Mouse (Mus musculus): ENCODE data around the gene Rab34. TPM values are rescaled to one million over a fixed set of nuclear protein-coding genes. Genes with fewer than 3 reads are reported as not detected.

Gene Rab34
- total RNA-seq (2021), result 1 to 10 TPM; 4.2 to 4.5 TPM
- long read RNA-seq, experiment 1, partial matches to known transcripts, result 7 of 9 reads
- long read RNA-seq, experiment 1, other reads (novel, unspliced or antisense), result 2 of 9 reads
- long read RNA-seq, experiment 2, partial matches to known transcripts, result 3 of 8 reads
- long read RNA-seq, experiment 2, other reads (novel, unspliced or antisense), result 0 of 8 reads

DNA sequence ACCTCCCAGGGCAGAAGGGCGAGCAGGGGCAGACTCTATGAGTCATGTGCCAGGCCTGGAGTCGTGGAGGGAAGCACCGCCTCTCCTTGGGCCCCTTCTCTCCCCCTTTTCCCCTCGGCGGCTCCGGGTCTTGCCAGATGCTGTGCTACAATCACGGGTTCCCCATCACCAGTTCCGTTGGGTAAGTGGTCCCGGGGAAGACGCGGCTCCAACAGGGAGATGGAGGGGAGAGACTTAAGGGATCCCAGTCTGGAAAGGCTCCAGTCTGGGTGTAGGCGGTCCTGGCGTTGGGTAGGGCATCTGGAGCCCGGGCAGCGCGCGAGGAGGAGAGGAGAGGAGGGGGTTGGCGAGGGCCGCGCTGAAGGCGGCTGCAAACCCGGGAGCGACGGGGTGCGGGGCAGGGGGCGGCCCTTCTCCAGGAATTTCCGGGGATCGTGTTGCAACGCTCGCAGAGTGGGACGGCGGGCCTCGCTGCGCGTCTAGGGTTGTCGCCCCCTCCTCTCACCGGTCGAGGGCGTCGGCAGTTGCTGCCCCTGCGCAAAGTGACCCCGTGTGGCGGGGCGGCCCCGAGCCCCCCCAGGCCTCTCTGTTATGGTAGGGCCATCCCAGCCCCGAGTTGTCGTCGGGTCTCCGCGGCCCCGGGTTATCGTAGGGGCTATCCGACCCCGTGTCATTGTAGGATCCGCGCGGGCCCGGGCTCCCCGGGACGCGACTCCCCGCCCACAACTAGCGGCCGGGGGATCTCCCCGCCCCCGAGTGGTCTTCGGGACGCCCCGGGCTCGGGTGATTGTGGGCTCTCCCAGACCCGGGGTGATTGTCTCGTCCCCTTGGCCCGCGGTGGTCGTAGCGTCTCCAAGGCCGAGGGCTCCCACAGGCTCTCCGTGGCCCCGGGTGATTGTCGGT lies at the start of gene Rab34:
Gene Rab34 (plus strand): TSS at position 100 of the 903 bp plus-strand sequence.
- peak; percentile 63 to 66 for DNase-seq
- intact Hi-C loops (cut with DNase I), result no loop called here

GRCm38 (mm10) chr11:78140665-78141064 lies 47.6 kb upstream of the Rab34 start:
- DNase-seq, result no peak
- intact Hi-C loops (cut with DNase I), result no loop called here

DNA sequence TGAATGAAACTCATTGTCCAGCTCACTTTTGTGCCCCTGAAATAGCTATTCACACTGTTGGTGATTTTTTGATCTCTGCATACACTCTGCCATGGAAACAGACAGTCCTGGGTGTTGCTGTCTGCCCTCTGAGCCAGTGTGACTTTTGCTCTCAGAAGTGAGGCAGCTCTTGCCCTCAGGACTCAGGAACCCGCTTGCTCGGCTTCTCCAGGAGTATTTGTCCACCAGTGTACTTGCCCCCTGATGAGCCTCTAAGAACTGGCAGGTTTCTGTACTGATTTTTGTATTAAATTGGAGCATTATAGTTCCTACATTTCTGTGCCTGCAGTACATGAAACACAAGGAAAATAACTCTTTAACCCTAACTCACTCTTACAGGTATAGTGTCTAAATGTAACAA lies 44.7 kb upstream of the Rab34 start:
- no peak for DNase-seq
- intact Hi-C loops (cut with DNase I), result no loop called here

- DNase-seq, result no peak
- intact Hi-C loops (cut with DNase I), result no loop called here
Measured at GRCm38 (mm10) chr11:78146168-78146567, 42.1 kb upstream of the Rab34 start.

DNA sequence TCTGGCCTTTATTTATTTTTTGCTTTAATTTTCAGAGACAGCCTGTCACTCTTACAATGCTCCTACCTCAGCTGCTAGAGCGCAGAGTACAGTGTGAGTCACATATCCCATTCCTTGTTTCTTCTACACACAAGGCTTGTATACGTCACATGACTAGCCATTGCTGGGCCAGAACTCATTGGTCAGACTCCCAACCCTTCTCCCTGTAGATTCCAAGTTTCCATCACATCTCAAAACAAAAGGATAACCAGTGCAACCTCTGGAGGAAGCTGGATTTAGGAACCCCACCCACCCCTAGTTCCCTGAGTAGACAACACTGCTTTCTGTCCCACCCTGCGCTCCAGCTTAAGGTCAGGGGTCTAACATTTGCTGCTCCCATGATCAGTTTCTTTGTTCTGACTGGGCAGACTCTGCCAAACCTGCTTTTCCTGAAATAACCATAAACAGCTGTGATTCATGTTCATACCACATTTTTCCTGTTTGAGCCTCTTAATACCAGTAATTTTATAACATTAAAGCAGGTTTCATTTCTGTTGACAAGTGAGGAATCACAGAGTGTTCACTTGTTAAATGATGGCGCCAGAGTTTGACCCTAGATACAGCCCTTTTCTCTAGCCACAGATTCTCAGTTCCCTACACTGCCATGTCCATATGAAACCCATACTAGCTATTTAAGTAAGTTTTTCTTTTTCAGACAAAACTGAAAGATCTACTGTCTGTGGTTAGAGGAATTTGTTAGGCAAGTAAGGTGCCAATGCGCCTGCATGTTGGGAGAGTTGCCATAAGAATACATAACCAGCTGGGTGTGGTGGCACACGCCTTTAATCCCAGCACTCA lies 41.3 kb upstream of the Rab34 start:
- intact Hi-C loops (cut with DNase I), result no loop called here
- no peak for DNase-seq

DNA sequence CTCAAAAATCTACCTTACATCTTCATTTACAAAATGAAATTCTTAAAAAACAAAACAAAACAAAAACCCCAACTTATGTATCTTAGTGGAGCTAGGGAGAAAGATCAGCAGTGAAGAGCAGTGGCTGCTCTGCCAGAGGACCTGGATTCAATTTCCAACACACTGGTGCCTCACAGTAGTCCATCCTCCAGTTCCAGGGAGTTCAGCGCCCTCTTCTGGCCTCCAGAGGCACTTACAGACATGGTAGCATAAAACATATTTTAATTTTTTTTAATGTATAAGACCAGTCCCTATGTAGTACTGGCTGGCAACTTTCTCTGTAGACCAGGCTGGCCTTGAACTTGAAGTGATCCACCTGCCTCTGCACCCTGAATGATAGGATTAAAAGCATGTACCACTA lies 37.1 kb upstream of the Rab34 start:
- intact Hi-C loops (cut with DNase I), result no loop called here

DNA sequence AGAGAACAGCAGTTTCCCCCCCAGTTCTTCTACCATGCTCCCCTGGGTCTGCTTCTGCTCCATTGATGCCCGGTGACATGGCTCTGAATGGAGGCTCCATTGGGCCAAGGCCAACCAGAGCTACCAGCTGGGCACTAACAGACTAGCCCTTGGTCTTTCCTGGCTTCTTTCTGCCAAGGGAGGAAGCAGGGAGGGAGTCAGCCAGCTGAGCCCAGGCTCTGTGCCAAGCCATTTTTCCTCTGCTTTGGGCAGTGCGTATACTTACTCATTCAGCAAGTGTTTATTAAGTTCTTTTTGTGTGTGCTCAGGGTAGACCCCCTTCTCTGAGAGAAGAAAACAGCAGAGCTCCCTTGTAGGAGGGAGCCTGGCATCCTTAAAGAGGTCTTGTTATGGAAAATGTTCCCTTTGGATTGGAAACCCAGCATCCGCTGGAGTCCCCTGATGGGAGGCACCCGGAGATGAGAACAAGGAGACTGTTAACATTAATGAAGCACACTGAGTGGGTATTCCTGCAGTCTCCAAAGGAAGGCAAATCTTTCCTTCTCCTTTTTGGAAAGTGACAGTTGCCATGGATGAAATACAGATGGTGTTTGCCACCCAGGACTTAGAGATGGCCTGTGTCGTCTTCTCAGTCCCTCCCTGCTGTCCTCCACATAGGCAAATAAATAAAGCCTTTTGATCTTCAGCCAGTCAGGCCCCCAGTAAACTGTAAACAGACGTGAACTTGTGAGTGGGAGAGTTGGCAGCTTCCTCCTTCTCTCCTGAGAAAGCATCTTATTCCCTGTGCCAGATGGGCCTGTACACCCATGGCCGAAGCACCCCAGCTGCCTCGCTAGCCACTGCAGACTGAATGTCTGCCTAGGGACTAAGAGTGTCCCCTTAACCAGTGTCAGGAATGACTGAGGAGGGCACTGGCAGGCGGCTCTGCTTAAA lies 35.7 kb upstream of the Rab34 start:
- peak; percentile 43 to 49 for DNase-seq
- intact Hi-C loops (cut with DNase I), result no loop called here

More for the DNA sequence above, 37.1 kb upstream of the Rab34 start:
- no peak for DNase-seq

DNA sequence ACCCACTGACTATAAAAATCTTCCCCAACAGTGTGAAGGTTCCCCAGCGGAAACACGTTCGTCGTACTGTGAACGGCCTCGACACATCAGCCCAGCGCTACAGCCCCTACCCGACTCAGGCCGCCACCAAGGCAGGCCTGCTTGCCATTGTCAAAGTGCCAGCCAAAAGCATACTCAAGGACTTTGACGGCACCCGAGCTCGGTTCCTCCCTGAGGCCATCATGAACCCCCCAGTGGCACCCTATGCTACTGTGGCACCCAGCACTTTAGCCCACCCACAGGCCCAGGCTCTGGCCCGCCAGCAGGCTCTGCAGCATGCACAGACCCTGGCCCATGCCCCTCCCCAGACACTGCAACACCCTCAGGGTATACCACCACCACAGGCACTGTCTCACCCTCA lies 34.5 kb upstream of the Rab34 start:
- intact Hi-C loops (cut with DNase I), result no loop called here
- DNase-seq, result no peak

GRCm38 (mm10) chr11:78155674-78156073 lies 32.6 kb upstream of the Rab34 start:
- DNase-seq, result no peak
- intact Hi-C loops (cut with DNase I), result loop anchor here (5.0 kb wide), 1 partner anchor 58 kb away; no protein-coding TSS in a partner anchor

GRCm38 (mm10) chr11:78156156-78156699 lies 32.0 kb upstream of the Rab34 start:
- intact Hi-C loops (cut with DNase I), result loop anchor here (5.0 kb wide), 1 partner anchor 59 kb away; no protein-coding TSS in a partner anchor
- DNase-seq, result no peak

GRCm38 (mm10) chr11:78159096-78159495 lies 29.1 kb upstream of the Rab34 start:
- peak in 1 of 2 experiments; percentile 51 for DNase-seq
- intact Hi-C loops (cut with DNase I), result loop anchor here (1.0 to 5.0 kb wide), 2 partner anchors 19 to 62 kb away; no protein-coding TSS in a partner anchor

GRCm38 (mm10) chr11:78159557-78159956 lies 28.7 kb upstream of the Rab34 start:
- no peak for DNase-seq
- intact Hi-C loops (cut with DNase I), result loop anchor here (1.0 to 5.0 kb wide), 2 partner anchors 19 to 62 kb away; no protein-coding TSS in a partner anchor

DNA sequence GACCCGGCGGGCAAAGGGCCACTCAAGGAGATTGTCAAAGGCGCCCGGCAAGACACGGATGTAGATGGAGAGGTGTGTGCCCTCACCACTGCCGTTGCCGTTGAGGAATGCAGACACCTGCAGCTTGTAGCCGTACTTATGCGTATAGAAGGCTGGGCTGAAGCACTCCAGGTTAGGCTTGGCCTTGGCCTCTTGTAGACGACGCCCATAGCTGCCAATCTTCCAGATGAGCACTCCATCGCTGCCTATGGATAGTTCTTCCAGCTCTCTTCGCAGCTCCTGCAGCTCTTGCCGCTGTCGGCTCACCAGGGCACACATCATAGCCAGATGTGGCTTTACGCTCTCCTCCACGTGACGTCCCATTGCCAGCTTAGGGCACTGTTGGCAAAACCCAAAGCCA lies 28.1 kb upstream of the Rab34 start:
- intact Hi-C loops (cut with DNase I), result no loop called here

DNA sequence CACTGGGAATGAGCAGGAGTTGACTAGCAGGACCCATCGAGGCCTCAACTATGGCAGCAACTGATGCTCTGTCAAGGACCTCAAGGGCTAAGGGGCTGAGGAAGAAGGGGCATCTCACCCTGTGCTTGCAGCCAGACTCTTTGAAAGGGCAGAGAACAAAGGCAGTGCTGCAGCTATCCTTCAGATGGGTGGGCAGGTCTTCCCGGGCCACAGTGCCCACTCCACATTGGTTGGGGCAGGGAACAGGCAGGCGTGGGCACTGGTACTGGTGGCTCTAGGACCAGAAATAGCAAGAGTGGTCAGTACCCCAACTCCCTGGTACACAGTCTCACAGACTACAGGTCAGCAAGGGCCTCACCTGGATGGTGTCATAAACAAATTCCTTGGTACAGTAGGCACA lies 27.6 kb upstream of the Rab34 start:
- DNase-seq, result no peak
- intact Hi-C loops (cut with DNase I), result no loop called here

More for the DNA sequence above, 28.1 kb upstream of the Rab34 start:
- DNase-seq, result no peak

GRCm38 (mm10) chr11:78161169-78161568 lies 27.1 kb upstream of the Rab34 start:
- intact Hi-C loops (cut with DNase I), result no loop called here
- DNase-seq, result no peak

- intact Hi-C loops (cut with DNase I), result no loop called here
- DNase-seq, result no peak
Measured at GRCm38 (mm10) chr11:78161968-78162367, 26.3 kb upstream of the Rab34 start.

GRCm38 (mm10) chr11:78162504-78162903 lies 25.7 kb upstream of the Rab34 start:
- peak in 1 of 2 experiments; percentile 54 for DNase-seq
- intact Hi-C loops (cut with DNase I), result no loop called here

GRCm38 (mm10) chr11:78163045-78163444 lies 25.2 kb upstream of the Rab34 start:
- no peak for DNase-seq
- intact Hi-C loops (cut with DNase I), result no loop called here
